Mouse (Mus musculus): Measurements from ENCODE around the gene Fbxo41. TPM values are rescaled to one million over a fixed set of nuclear protein-coding genes. Genes with fewer than 3 reads are reported as not detected.

The Fbxo41 gene
- polyA plus RNA-seq, 1 experiment from 2014 or later, result 0.04 TPM

DNA sequence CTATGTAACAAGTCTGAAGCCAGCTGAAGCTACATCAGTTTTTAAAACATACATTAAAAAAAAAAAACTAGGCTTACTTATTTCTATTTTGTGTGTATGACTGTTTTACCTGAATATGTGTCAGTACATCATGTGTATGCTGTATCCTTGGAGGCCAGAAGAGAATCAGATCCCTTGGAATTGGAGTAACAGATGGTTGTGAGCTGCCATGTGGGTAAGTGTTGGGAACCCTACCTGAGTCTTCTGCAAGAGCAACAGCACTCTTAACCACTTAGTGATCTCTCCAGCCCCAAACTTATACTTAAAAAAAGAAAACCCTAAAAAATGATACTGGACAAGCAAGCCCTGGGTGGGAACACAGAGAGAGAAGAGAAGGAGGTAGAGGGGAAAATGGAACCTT is 5.8 kb downstream of the Fbxo41 start:
- no peak for DNase-seq (ENCODE audit: low spot score)

DNA sequence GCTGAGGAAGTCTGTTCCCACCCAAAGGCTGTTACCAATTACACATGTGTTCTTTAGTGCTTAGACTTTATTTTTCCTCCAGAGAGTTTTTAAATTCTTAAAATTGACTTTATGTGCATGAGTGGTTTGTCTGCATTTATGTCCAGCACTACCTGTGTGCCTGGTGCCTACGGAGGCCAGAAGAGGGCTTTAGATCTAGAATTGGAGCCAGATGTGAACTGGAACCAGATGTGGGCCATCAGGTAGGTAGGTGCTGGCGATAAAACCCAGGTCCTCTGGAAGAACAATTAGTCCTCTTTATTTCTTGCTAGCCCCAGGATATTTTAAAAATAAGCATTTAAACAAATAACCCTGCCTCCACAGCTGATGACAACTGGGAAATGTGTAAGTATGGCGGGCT is 11.2 kb downstream of the Fbxo41 start:
- no peak for DNase-seq (ENCODE audit: low spot score)

DNA sequence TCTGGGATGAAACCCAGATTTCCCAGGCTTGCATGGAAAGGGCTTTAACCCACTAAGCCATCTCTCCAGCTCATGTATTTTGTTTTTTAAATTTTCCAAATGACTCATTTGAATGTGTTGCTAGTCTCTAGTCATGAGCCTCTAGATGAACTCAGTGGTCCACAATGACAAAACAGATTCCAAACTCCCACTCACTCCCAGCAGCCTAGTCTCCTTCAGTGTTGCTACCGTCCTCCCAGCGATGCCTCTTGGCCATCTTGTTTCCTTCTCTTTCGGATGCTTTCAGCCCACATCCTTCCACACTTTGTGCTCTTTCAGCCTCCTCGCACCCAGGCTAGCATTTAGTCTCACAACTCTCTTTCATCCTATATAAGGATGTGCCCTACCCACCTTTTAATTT is 12.5 kb downstream of the Fbxo41 start:
- no peak for DNase-seq (ENCODE audit: low spot score)

DNA sequence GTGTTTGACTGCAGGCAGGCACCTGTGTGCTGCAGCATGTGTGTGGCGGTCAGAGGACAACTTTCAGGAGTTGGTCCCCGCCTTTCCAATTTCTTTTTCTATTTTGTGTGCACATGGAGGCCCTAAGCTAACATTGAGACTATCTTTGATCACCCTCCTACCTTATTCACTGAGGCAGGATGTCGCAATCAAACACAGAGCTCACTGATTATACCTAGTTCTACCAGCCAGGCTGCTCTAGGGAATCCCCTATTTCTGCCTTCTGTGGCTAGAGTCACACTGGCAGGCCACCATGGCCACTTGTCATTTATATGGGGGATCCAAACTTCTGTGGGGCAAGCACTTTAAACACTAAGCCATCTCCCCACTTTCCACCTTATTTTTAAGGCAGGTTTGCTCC is 13.1 kb downstream of the Fbxo41 start:
- DNase-seq (ENCODE audit: low spot score), result no peak

DNA sequence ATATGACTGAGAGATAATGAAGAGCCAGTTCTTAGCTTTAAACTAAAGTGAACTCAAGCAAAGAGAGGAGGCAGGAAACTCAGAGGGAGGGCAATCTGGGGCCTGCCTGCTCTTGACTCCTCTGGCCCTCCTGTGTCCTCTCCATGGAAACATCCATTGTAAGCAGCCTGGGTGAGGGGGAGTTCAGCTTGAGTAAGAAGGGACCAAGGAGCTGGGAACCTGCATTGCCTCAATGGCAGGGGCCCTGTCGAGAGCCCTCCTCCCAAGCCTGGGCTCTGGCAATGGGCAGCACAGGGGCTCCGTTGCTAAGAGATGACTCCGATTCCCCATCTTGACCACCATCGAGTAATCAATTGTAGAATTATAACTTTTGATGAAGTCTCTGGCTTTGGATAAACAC is 14.3 kb downstream of the Fbxo41 start:
- DNase-seq (ENCODE audit: low spot score), result no peak

DNA sequence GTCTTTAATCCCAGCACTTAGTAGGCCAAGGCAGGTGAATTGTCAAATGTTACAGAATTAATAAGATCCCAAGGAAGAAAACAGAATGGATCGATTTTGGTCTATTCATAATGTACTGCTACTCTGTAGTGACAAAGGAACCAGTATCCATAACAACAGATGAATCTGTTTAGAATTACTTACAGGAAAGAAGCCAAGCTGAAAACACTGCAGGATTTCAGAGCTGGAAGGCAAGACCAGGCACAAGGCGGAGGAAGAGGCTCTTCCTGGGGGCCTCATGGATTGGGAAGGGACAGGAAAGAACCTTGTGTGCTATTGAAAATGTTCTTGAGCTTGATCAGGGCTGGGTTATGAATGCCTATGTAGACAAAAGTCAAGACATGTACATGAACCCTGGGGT is 17.1 kb downstream of the Fbxo41 start:
- no peak for DNase-seq (ENCODE audit: low spot score)

DNA sequence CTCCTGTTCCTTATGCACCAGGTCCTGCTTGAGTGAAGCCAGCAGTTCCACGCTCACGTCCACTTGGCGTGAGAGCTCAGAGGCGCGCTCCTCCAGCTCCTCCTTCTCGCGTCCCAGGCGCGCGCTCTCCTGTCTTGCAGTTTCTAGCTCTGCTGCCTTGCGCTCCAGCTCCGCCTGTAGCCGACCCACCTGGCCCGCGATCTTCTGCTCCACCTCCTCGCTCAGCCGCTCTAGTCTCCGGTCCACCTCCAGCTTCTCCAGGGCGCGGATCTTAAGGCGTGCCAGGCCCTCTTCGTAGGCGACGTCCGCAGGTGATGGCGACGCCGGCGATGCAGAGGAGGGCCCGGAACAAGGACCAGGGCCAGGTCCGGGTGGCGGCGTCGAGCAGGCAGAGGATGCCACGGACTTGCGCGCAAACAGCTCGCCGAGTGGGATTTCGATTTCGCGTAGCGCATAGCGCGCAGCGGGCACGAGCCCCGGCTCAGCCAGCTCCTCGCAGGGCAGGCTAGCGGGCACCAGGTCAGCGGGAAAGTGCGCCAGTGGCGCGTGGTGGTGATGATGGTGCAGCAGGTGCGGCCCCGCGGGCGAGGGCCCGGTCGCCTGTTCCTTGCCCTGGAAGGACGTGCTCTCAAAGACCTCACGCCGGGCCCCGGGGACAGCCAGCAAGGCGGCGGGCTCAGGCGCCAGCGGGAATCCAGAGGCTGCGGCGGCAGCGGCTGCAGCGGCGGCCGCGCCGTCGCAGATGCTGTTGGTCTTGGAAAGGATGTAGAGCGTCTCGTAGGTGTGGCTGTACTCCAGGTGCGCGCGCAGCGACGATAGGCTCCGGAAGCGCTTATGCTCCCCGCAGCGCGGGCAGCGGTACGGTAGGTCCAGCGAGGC is 18.7 kb downstream of the Fbxo41 start:
- peak; percentile 25 for DNase-seq (ENCODE audit: low spot score)

DNA sequence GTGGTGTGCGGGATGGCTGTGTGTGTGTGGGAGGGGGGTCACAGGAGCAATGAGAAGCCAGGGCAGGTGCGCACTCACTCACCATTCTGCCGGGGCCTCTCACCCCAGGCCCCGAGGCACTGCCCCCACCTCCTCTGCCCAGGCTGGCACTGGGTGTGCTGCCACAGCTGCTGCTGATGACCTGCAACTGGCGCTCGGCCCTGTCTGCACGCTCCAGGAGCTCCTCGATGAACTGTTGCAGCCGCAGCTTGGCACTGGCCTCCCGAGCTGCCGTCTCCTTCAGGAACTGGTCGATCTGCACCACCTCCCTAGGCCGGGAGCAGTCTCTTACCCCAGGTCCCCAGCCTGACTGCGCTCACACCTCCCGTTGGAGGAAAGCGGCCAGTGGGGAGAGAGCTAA is 22.1 kb downstream of the Fbxo41 start:
- DNase-seq (ENCODE audit: low spot score), result no peak

DNA sequence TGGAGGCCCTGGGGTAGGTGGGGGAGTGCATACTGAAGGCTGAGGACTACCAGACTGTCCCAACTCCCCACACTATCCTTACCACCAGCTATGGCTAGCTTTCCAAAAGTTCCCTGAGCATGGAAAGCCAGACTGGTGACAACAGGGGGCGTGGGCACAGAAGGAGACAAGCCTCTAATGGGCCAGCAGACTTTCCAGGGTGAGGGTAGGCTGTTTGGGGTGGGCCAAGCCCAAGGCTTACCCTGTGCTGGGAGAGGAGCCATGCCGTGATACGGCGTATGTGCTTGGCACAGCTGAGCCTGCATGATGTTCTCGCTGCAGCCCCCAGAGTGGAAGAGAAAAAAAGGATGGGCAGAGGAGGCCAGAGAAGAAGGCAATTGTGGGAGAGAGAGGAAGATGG is 22.8 kb downstream of the Fbxo41 start:
- no peak for DNase-seq (ENCODE audit: low spot score)

DNA sequence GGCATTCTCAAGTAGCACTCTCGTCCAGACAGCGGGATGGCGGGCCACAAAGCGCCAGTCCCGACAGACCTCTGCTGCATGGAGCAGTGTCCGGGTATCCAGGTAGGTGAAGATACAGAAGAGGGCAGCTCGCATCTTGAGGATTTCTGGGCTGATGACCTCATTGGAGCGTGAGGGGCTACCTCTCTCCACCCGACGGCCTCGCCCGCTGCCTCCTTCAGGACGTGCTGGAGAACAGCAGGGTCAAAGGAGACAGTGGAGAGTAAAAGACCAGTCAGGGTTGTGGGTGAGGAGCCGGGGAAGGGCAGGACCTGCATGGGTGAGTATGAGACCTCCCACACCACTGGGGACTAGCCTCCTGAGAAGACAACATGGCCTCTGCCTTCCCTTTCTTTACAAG is 24.4 kb downstream of the Fbxo41 start:
- no peak for DNase-seq (ENCODE audit: low spot score)

DNA sequence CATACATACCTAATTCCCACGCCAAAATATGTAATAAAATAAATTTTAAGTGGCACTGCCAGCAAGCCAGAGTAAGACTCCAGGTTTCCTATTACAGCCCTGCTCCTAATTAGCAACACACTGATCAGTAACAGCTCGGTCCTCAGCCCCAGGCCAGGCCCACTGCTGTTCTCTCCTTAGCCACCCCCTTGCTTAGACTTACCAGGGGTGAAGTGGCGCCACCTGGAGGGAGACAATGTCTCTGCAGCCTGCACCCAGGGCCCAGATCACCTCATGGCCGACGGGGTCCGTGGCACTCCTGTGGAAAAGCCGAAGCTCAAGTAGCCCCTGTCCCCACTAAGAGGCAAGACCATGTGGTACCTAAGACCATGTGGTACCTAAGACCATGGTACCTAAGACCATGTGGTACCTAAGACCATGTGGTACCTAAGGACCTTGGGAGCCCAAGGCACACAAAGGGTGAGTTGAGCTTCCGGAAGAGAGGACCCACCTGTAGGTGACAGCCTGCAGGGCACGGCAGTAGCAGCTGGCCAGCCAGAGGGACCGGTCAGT is 25.4 kb downstream of the Fbxo41 start:
- peak; percentile 17 for DNase-seq (ENCODE audit: low spot score)

DNA sequence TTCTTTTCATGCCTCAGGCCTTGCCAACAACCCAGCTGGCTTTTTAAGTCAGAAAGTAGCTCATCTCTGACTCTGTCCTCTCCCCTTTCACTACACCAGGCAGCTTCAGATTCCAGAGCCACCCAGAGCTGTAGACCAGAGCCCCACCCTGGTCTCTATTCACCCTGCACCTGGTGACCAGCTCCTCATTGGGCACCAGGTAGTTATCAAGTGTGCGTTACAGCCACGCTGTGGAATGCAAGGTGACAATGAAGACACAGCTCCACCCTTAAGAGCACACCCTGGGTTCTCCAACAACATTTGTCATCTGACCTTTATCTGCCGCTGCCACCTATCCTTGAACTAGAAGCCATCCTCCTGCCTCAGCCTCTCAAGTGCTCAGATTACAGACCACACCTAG is 27.2 kb downstream of the Fbxo41 start:
- no peak for DNase-seq (ENCODE audit: low spot score)

DNA sequence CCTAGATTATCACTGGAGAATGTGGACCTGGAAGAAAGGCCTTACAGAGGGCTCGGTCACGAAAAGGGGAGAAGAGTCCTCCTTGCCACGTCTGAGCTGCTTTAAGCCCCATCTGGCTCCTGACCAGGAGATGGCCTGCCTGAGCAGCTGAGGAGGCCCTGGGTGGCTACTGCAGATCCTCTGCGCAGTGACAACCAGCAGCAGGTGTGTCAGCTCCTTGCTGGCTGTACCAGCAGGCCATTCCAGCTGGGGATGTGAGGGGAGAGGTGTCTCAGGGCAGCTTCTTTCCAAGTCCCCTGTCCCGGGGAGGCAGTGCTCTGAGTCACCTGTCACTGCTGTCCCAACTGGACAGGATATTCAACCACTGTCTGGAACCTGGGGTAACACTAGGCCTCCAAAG is 30.3 kb downstream of the Fbxo41 start:
- DNase-seq (ENCODE audit: low spot score), result no peak

DNA sequence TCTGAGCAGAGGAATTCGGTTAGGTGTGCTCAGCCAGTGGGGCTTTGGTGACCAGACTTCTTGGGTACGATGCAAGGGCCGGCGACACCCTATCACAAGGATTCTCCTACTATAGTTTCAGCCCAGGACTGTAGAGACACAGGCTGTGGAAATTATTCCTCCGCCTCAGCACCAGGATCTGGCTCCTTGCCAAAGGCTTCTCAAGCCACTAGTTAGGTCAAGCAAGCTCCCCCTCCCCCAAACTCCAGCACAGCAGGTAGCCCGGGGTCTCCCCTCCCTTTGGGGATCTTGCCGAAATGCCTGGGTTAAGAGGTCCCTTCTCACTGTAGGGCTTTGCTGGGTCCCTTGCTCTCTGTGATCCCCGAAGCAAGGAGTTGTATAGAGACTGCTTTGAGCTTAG is 30.8 kb downstream of the Fbxo41 start:
- DNase-seq (ENCODE audit: low spot score), result no peak

DNA sequence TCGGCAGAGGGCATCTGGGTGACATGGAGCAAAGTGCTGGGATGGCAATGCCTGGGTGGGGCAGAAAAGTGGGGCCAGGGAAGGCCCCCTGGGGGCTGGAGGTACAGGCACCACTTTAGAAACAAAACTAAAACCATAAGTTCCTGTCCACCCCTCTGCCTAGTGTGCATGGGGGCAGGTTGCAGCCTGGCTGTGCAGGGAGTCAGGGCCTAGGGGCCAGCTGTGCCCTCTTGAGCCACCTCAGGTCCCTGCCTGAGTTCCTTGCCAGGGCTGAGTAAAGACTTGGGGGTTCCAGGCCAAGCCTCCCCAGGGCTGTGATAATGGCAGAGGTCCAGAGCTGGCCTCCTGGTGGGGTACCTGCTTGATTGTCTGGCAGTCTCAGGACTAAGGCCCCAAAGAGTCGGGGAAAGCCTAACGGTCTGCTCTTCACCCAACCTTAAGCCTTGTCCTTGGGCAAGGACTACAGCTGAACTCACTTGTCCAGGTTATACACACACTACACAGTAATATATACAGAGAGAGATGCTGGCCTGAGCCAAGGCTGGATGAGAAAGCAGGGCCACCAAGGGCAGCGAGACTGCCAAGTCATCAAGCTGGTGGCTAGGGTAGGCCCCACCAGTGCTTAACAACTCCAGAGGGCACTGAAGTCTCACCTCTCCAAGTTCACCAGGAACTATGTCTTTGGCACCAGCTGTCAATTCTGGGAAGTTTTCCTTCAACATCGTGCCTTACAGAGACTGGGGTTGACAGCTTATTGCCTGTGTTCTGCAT is 32.9 kb downstream of the Fbxo41 start:
- no peak for DNase-seq (ENCODE audit: low spot score)

DNA sequence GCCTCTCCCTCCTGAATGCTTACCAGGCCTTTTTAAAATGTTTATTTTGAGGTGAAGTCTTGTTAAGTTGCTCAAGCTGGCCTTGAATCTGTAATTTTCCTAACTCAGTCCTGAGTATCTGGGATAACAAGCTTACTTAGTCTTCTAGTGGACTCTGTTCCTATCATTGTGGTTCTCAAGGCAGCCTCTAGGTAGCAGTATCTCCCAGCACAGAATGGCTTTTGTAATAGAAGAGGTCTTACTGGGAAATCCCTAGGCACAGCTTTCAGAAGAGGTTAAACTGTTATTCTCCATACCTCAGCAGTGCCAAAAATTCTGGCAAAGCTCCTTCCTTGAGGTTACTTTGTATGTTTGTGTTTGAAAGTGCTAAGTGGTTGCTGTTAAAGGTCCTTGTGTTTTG is 37.4 kb downstream of the Fbxo41 start:
- no peak for DNase-seq (ENCODE audit: low spot score)

DNA sequence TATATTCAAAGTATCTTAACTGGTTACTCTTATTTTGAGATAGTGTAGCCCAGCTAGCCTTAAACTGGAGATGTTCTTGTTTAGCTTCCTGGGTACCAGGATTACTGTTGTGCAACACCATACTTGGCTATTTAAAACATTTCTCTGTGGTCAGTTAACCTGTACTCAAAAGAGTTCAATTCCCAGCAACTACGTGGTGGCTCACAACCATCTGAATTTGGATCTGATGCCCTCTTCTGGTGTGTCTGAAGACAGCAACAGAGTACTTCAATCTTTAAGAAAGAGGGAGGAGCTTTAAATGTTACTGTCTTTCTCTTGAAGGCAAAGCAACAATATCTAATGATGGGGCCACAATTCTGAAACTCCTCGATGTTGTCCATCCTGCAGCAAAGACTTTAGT is 43.2 kb downstream of the Fbxo41 start:
- DNase-seq (ENCODE audit: low spot score), result no peak

DNA sequence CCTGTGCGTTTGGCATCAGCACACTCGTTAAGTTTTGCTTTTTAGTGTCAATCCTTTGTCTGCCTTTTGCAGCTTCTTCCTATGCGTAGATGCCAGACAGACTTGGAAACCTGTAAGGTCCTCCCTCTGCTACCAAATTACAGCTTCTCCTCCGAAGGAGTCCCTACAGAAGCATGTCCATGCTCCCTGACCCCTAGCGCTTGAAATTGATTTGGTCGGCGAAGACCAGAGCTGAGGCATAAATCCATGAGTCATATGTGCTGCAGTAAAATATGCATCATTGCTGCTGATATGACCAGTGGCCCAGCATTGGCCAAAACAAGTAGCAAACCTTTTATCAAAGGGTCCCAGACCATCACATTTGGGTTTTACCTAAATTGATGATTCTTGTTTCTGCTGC is 50.0 kb downstream of the Fbxo41 start:
- DNase-seq (ENCODE audit: low spot score), result peak; percentile 2

DNA sequence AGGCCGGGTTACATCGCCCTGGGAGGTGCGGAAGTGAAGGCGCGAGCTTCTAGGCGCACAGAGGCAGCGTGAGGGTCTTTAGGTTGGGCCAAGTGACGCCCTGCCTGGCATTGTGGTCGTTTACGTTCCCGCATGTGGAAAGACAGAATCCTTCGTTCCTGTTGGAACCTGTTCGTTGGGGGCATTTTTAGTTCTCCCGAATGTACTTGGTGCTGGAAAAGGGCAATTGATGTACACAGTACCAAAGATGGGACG is 50.5 kb downstream of the Fbxo41 start:
- no peak for DNase-seq (ENCODE audit: low spot score)

DNA sequence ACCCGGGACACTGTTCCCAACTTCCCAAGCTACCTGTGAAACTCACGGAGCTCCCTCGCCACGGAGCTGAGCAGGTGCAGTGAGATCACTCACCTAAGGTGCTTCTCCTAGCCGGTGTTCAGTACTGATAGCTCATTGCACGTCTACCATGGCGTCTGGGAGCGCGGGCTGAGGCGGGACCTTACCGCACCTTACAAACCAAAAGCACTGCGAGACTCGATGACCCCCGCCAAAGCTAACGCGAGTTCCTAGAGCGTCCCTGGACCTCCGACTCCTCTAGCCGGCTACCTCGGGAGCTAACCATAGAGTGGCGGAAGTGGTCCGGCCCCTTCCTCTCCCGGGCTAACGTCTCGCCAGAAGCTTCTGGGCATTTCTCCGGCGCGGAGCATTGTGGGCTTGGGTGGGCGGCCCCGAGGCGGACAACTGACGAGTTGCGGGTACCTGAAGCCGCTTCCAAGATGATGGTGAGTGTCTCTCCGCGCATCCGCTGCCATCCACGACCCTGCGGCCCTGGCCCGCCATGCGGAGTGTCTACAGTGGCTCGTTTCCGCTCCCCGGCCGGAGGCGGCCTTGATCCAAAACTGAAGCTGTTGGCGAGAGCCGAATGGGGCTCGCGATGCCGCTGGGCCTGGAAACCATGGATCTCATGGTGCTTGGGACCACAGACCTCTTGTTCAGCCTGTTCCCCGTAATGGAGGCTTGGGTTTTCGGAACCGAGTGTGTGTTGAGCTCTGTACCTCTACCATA is 51.0 kb downstream of the Fbxo41 start, which contains the start of gene Pradc1:
Gene Pradc1, minus strand, starts transcription at position 307 of the 747 bp plus-strand sequence.
- DNase-seq (ENCODE audit: low spot score), result peak; percentile 97

DNA sequence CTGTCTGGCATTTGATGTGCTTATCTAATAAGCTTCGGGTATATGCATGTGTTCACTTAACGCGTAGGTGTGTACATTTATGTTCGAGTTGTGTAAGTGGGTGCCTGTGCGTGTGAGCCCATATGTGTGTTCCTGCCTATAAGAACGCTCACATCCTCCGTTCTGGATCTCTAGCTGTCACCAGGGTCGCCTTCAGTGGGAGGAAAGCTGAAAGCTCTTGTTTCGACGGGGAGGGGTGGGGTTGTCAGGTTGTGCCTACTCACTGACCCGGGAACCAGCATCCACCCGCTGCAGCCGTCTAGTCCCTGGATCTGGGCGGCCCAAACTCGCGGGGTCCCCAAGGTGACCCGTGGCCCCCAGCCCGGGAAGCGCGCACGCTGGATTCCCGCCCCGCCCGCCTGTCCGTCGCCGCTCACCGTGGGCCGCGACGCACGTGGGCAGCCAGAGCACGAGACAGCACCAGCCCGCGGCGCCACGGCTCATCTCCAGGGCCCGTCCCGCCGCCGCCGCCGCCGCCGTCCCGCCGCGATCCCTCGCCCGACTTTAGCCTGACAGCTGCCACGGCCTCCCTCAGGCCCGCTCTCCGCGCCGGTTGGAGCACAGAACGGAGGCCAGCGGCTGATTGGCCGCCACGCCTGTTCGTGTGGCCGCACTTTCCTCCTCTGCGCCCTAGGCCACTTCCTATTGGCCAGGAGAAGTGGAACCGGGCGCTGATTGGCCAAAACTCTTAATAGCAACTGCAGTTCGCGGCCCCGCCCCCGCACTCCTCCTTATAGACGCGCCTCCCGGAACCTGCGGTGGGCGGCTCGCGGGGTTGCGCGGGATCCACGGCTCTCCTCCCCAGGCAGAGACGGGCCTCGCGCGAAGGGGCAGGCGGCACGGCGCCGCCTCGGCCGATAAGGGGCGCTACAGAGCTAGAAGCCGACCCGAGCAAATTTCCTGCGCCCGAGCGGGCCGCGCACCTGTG is 51.8 kb downstream of the Fbxo41 start, which contains the start of gene Cct7:
Gene Cct7, plus strand, starts transcription at position 818 of the 967 bp plus-strand sequence.
- DNase-seq (ENCODE audit: low spot score), result peak; percentile 99
